Mouse (Mus musculus) cerebellum, adult 2 months (tissue): ENCODE measurements around the gene Tmem52. TPM values are rescaled to one million over a fixed set of nuclear protein-coding genes. Genes with fewer than 3 reads are reported as not detected.
A peak's percentile ranks its signal among the peaks of the same experiment; 100 is the strongest.

ENCODE experiments used
- DNase-seq, 2 experiments: peaks; one replicate each; pipeline ENCODE4 v3.0.0; 2021
- H3K27ac ChIP-seq: fragments of 200-500 bp; 2 replicates; pipeline ENCODE4 v1.5.1; 2012; ENCODE audit warnings: low read length, control low read depth, inconsistent platforms; ENCODE audit not compliant: insufficient read depth
- H3K27me3 ChIP-seq: fragments of 200-500 bp; 2 replicates; pipeline ENCODE4 v1.6.1; 2012; ENCODE audit warnings: inconsistent platforms, mild to moderate bottlenecking, low read length, moderate library complexity; ENCODE audit not compliant: control insufficient read depth, insufficient read depth
- H3K4me1 ChIP-seq: fragments of 200-500 bp; 2 replicates; pipeline ENCODE4 v1.6.1; 2011; ENCODE audit warnings: low read length; ENCODE audit not compliant: control insufficient read depth, insufficient read depth
- H3K4me3 ChIP-seq: fragments of 200-500 bp; replicated peaks from 2 replicates; pipeline ENCODE3; 2011; ENCODE audit warnings: mild to moderate bottlenecking, low read depth, low read length, control low read depth; ENCODE audit not compliant: insufficient read depth
- CTCF ChIP-seq: fragments of 200-500 bp; IDR thresholded peaks from 2 replicates; pipeline ENCODE4 v1.5.1; 2011; ENCODE audit warnings: low read depth, mild to moderate bottlenecking, control low read depth, low read length, moderate library complexity, borderline replicate concordance; ENCODE audit not compliant: insufficient read depth
- POLR2A ChIP-seq: fragments of 200-500 bp; IDR thresholded peaks from 2 replicates; pipeline ENCODE4 v1.6.1; 2011; ENCODE audit warnings: low read length, control low read depth, borderline replicate concordance; ENCODE audit not compliant: insufficient read depth
- WGBS: fragments of 180-500 bp; shearing (Covaris S2); methylation state at CpG from one replicate; pipeline ENCODE4 v1.1.7; 2018; 5-methylcytosine and 5-hydroxymethylcytosine counted together
- polyA plus RNA-seq: library from polyadenylated mRNA; depleted of rRNA; stranded (reverse); fragments of >200 nt; gene quantifications from 2 replicates; pipeline ENCODE4 v1.2.3, GENCODE M21; 2012

Tmem52 gene
- polyA plus RNA-seq, 1 experiment: 9.4 TPM

DNA sequence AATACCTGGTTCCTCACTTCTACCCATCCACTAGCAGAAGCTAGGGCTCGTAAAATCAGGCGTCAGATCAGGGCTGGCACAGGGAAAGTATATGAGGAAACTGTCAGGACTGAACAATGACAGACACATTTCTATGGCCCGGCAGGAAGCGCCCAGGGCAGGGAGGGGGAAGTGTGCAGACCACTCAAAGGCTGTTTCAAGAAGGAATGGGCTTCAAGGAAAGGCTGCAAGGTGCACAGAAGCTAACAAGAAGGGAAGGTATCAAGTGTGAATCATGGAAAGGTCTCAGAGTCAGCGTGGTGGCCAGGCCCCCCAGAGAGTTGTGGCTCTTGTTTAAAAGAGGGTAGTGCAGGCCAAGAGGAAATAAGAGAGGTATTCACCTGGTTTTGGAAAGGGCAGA is 21.5 kb downstream of the Tmem52 start:
- Histone ChIP-seq H3K27me3 (no peaks in the 10 kb centered on the region), H3K27ac (peak overlapping the region; percentile 82), H3K4me1 (0 out of 2 replicates have a peak, but pooled peaks cover 8% of the 10 kb centered on the region), H3K4me3 (peak overlapping the region; percentile 87)
- WGBS: 16% methylated on average over 5 of the region's 5 CpGs
- TF ChIP-seq CTCF (no peak), POLR2A (no peak)
- DNase-seq: peak in 1 of 2 experiments; percentile 39

DNA sequence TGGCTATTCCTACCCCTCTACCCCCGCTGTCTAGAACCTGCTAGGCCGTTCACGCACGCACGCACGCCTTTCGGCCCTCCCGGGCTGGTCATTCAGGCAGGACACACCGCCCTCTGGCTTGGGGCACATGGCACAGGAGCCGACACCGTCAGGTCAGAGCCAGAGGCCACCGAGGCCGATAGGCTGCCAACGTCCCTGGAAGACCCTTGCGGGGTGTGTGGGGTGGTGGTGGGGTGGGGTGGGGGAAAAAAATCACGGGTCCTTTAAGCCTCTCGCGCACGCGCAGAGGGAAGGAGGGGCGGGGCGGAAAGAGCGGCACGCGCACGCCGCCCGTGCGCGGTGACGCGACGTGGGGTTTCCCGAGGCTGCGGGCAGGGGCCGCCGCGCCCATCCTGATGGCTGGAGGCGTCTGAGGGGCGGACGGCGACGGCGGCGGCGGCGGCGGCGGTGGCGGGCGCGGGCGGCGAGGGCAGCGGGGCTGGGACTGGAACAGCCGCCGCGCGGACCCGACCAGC is 22.1 kb downstream of the Tmem52 start, which contains the start of gene Gnb1:
Gene Gnb1 (plus strand): TSS at position 372 of the 515 bp plus-strand sequence.
- peak; percentile 47; the same call in 1 of the 2 replicates for TF ChIP-seq POLR2A
- TF ChIP-seq CTCF: no peak

DNA sequence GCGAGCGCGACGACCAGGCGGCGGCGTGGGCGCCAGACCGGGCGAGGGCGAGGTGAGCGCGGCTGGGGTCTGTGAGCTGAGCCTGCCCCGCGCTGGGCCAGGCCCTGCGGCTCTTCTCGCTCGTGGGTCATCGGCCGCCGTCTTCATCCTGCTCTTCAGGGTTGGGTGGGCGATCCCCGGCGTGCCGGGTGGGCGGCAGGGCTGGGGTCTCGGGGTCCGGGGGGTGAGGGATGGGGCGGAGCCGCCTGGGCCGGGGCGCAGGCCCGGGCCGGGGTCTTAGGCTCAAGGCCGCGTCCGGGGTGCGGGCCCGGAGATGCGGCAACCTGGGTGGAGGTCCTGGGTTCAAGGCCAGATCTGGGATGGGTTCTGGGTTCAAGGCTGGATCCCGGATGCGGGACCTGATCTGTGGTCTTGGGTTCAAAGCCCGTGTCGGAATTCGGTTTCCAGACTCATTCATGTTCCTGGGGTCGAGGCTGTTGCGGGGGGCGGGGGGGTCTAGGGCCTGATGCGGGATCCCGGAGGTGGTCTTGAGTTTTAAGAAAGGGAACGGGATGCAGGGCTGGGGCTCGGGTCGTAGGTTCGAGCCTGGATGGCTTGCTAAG is 22.7 kb downstream of the Tmem52 start:
- under 1% methylated on average over 54 of the region's 54 CpGs for WGBS
- DNase-seq: peak in 1 of 2 experiments; percentile 43
- Histone ChIP-seq H3K27me3 (no peaks in the 10 kb centered on the region), H3K4me3 (peak overlapping the region; percentile 97), H3K27ac (peak overlapping the region; percentile 79), H3K4me1 (peaks cover 8% of the 10 kb centered on the region; the same call in 1 of the 2 replicates)
- TF ChIP-seq CTCF: no peak
- TF ChIP-seq POLR2A: no peak

More for the DNA sequence above, 22.1 kb downstream of the Tmem52 start, which contains the start of gene Gnb1:
- DNase-seq: peak; percentile 94 to 96
- Histone ChIP-seq H3K27ac (peak within 1 kb of the TSS; percentile 82), H3K4me1 (peaks cover 8% of the 10 kb centered on the region; the same call in 1 of the 2 replicates), H3K27me3 (no peaks in the 10 kb centered on the region), H3K4me3 (peak within 1 kb of the TSS; percentile 97)
- WGBS: 1% methylated on average over 53 of the region's 60 CpGs

DNA sequence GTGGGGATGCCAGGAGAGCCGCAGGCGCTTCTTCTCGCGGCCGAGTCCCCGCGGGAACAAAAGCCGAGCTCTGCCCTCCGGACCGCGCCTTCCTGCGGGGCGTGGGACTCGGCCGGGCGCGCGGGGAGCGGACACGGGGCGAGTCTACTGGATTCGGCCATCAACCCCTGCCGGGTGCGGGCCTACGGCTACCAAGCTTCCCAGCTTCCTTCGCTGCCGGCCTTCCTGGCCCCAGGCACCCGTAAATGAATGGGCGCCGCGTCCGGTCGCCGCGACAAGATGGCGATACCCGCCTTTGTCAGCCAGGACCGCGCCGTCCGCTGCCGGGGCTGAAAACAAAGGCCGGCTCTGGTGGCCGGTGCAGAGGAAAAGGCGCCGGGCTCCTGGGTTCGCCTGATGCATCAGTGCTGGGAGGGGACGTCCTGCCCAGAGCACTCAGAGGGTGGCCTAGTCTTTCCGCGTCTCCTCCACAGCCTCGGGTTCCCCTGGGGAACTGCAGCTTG is 23.3 kb downstream of the Tmem52 start:
- Histone ChIP-seq H3K27ac (peak overlapping the region; percentile 79), H3K4me1 (peaks cover 8% of the 10 kb centered on the region; the same call in 1 of the 2 replicates), H3K4me3 (peak overlapping the region; percentile 97), H3K27me3 (no peaks in the 10 kb centered on the region)
- DNase-seq: peak; percentile 64 to 72
- TF ChIP-seq POLR2A: no peak
- no peak for TF ChIP-seq CTCF
- WGBS: under 1% methylated on average over 51 of the region's 51 CpGs

DNA sequence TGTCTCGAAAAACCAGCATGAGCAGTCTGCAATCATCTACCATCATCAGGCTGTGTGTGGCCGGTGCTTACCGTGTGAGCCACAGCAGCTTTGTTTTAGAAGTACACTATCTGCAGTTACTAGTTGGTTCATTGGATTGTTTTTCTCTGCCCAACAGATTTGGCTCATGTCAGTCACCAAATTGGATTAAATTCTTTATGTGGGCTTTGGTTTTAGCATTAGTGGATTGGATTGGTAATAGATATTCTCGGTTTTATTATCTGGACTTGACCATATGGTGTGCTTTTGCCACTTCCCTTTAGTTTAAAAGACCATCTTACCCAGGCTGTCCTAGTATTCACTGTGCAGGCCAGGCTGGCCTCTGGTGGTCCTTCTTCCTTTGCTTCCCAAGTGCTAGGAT is 26.0 kb downstream of the Tmem52 start:
- TF ChIP-seq POLR2A: no peak
- TF ChIP-seq CTCF: no peak
- no peak overlapping the region for H3K4me3 ChIP-seq
- H3K27me3 ChIP-seq: no peaks in the 10 kb centered on the region
- peaks cover 8% of the 10 kb centered on the region; the same call in 1 of the 2 replicates for H3K4me1 ChIP-seq
- H3K27ac ChIP-seq: no peak overlapping the region
- DNase-seq: no peak
- WGBS: 16% methylated on average over 4 of the region's 4 CpGs

DNA sequence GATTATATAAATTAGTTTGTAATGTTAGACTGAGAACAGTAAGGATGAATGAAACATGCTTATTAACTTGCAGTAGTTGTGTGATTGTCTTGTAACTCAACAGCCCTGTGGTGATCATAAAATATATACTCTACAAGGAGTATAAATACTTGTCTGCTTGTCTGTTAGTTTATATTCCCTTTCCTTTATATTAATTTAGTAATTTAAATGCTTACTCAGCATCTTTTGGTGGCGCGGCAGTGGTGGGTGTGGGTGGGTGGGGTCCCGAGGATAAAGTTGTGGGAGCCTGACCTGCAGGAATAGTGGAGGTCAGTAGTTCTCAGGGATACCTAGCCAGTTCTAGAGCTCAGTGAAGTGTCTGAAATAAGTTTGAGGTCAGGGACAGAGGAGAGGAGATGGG is 29.0 kb downstream of the Tmem52 start:
- H3K4me1 ChIP-seq: peaks cover 7% of the 10 kb centered on the region
- no peaks in the 10 kb centered on the region for H3K27me3 ChIP-seq
- H3K27ac ChIP-seq: no peak overlapping the region
- DNase-seq: no peak
- no peak for TF ChIP-seq POLR2A
- no peak for TF ChIP-seq CTCF
- H3K4me3 ChIP-seq: no peak overlapping the region
- WGBS: 76% methylated on average over 3 of the region's 3 CpGs

DNA sequence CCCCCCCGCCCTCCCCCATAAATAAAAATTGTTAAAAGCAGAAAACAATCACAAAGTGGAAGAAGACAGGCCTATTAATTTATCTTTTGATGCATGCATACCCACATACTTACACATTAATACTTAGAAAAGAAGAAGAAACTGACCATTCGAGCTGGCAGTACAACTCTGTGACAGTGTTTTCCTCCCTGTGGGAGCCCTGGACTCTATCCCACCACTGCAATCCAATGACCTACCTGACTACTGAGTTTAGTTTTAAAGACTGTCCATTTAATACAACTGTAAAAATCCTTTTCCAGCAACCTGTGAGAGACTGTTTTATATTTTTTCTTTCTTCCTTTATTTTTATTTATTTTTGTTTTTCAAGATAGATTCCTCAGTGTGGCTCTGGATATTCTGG is 32.2 kb downstream of the Tmem52 start:
- Histone ChIP-seq H3K27me3 (no peaks in the 10 kb centered on the region), H3K27ac (no peak overlapping the region), H3K4me1 (peaks cover 10% of the 10 kb centered on the region), H3K4me3 (no peak overlapping the region)
- DNase-seq: peak; percentile 54 to 64
- 22% methylated on average over 2 of the region's 2 CpGs for WGBS
- no peak for TF ChIP-seq POLR2A

DNA sequence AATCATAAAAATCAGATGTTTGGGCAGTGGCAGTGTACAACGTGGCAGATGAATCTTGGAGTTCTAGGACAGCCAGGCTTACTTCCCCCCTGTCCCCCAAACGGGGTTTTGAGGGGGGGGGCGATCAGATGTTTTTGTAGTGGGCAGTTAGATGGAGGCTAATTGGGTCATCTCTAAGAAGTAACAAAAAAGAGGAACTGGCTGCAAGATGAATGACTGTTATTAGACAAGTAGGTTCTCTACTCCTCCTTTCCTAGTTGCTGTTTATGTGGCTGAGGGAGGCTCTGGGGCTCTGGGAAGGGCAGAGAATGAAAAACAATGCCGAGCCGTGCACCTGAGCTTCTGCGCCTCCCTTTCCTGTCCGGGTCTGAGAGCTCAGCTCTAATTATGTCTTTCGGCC is 36.2 kb downstream of the Tmem52 start:
- Histone ChIP-seq H3K27me3 (no peaks in the 10 kb centered on the region), H3K4me3 (no peak overlapping the region), H3K4me1 (peaks cover 13% of the 10 kb centered on the region), H3K27ac (0 out of 2 replicates have a peak overlapping the region, but pooled peaks have one; percentile 0)
- TF ChIP-seq CTCF (no peak), POLR2A (no peak)
- 54% methylated on average over 8 of the region's 8 CpGs for WGBS
- DNase-seq: no peak
